Mouse (Mus musculus) small intestine, adult 2 months (tissue): ENCODE results near the gene Oxsm. TPM values are rescaled to one million over a fixed set of nuclear protein-coding genes. Genes with fewer than 3 reads are reported as not detected.

Experiments used
- H3K27ac ChIP-seq: fragments of 200-500 bp; 2 replicates; pipeline ENCODE4 v1.5.1; 2012; ENCODE audit warnings: low read depth, low read length, control low read depth, inconsistent platforms; ENCODE audit not compliant: insufficient read depth
- H3K27me3 ChIP-seq: fragments of 200-500 bp; 2 replicates; pipeline ENCODE4 v1.6.1; 2012; ENCODE audit warnings: mild to moderate bottlenecking, moderate library complexity, low read length, inconsistent platforms; ENCODE audit not compliant: control insufficient read depth, insufficient read depth
- H3K36me3 ChIP-seq: fragments of 200-500 bp; 2 replicates; pipeline ENCODE4 v1.6.1; 2012; ENCODE audit warnings: mild to moderate bottlenecking, low read length, control low read depth, inconsistent platforms; ENCODE audit not compliant: control insufficient read depth, insufficient read depth
- H3K4me1 ChIP-seq: fragments of 200-500 bp; 2 replicates; pipeline ENCODE4 v1.6.1; 2012; ENCODE audit warnings: low read length, inconsistent platforms, mixed read lengths; ENCODE audit not compliant: control insufficient read depth, insufficient read depth, insufficient read length
- H3K4me3 ChIP-seq: fragments of 200-500 bp; 2 replicates; pipeline ENCODE4 v1.5.1; 2012; ENCODE audit warnings: low read depth, mild to moderate bottlenecking, control low read depth, inconsistent platforms, low read length, moderate library complexity
- CTCF ChIP-seq: fragments of 200-500 bp; IDR thresholded peaks from 2 replicates; pipeline ENCODE4 v1.5.1; 2012; ENCODE audit warnings: low read depth, mild to moderate bottlenecking, control low read depth, inconsistent platforms, low read length, moderate library complexity, mixed read lengths; ENCODE audit not compliant: insufficient replicate concordance, insufficient read length; ENCODE audit errors: extremely low read depth
- POLR2A ChIP-seq: fragments of 200-500 bp; IDR thresholded peaks from 2 replicates; pipeline ENCODE4 v1.6.1; 2012; ENCODE audit warnings: low read depth, mild to moderate bottlenecking, control low read depth, inconsistent platforms, low read length, moderate library complexity
- WGBS: fragments of 180-500 bp; shearing (Covaris S2); methylation state at CpG from one replicate; pipeline ENCODE4 v1.1.7; 2018; 5-methylcytosine and 5-hydroxymethylcytosine counted together
- polyA plus RNA-seq: library from polyadenylated mRNA; depleted of rRNA; stranded (reverse); fragments of >200 nt; gene quantifications from 2 replicates; pipeline ENCODE4 v1.2.3, GENCODE M21; 2012

Oxsm gene
- polyA plus RNA-seq, 1 experiment = 3.2 TPM

- H3K36me3 ChIP-seq = peaks cover 3% of the 10 kb centered on the region
- no peak overlapping the region; the same call in 1 of the 2 replicates for H3K4me3 ChIP-seq
- WGBS = 68% methylated on average over 3 of the region's 3 CpGs
- H3K27ac ChIP-seq = peak overlapping the region; percentile 84
- no peaks in the 10 kb centered on the region for H3K27me3 ChIP-seq
- TF ChIP-seq CTCF (no peak), POLR2A (no peak)
- peaks cover 9% of the 10 kb centered on the region; the same call in 1 of the 2 replicates for H3K4me1 ChIP-seq
Observed at GRCm38 (mm10) chr14:16250099-16250498, 491 bp upstream of the Oxsm start.

GRCm38 (mm10) chr14:16248603-16249157 is 928 bp downstream of the Oxsm start:
- H3K27me3 ChIP-seq = no peaks in the 10 kb centered on the region
- TF ChIP-seq POLR2A (no peak), CTCF (no peak)
- 6% methylated on average over 9 of the region's 9 CpGs for WGBS
- H3K4me3 ChIP-seq = peak overlapping the region; percentile 72
- H3K27ac ChIP-seq = 0 out of 2 replicates have a peak overlapping the region, but pooled peaks have one; percentile 29
- H3K4me1 ChIP-seq = peaks cover 9% of the 10 kb centered on the region; the same call in 1 of the 2 replicates
- no peaks in the 10 kb centered on the region for H3K36me3 ChIP-seq

DNA sequence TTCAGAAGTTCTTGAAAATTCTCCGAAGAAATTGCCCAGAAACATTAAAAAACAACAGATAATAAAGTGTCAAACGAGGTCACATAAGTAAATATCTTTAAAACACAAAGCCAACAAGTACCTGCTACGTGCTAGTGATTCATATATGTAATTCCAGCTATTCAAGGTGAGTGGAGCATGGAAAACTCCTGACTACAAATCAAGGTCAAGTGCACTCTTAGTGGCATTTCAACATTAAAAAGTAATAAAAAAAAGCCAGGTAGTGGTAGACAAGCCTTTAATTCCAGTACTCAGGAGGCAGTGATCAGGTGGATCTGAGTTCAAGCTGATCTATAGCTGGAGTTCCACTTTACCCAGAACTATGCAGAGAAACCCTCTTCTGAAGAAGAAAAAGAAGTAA is 1.5 kb downstream of the Oxsm start:
- 0 out of 2 replicates have a peak overlapping the region, but pooled peaks have one; percentile 29 for H3K27ac ChIP-seq
- peaks cover 9% of the 10 kb centered on the region; the same call in 1 of the 2 replicates for H3K4me1 ChIP-seq
- H3K4me3 ChIP-seq = no peak overlapping the region
- no peak for TF ChIP-seq POLR2A
- no peak for TF ChIP-seq CTCF
- WGBS = 72% methylated on average over 3 of the region's 3 CpGs
- no peaks in the 10 kb centered on the region for H3K27me3 ChIP-seq
- H3K36me3 ChIP-seq = no peaks in the 10 kb centered on the region

DNA sequence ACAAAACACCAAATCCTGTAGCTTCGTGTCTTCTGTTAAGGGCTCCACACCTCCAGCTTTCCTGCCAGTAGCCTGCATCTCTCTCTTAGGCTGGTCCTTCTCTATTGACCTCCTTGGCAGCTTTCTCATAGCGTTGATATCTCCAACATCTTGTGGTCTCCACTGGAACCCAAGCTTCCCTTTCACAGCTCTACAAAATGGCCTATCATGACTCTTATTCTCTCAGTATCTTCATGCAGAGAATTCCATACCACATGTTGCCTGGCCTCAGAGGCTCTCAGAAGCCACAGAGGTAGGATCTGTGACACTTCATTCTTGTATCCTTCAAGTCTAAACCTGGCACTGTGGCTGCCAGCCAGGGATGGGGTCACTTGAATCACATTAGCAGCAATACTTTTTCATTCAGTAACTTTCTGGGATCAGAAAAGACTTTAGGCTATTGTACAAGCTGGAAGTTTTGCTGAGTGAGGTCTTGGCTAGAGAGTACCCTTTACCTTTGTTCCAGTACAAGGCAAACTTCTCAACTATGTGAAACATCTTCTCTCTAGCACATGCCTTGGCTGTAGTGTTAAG is 3.2 kb downstream of the Oxsm start:
- Histone ChIP-seq H3K36me3 (no peaks in the 10 kb centered on the region), H3K4me3 (no peak overlapping the region), H3K27me3 (no peaks in the 10 kb centered on the region), H3K4me1 (peaks cover 13% of the 10 kb centered on the region; the same call in 1 of the 2 replicates), H3K27ac (no peak overlapping the region)
- no peak for TF ChIP-seq POLR2A
- no peak for TF ChIP-seq CTCF
- WGBS = 95% methylated on average over 2 of the region's 2 CpGs

DNA sequence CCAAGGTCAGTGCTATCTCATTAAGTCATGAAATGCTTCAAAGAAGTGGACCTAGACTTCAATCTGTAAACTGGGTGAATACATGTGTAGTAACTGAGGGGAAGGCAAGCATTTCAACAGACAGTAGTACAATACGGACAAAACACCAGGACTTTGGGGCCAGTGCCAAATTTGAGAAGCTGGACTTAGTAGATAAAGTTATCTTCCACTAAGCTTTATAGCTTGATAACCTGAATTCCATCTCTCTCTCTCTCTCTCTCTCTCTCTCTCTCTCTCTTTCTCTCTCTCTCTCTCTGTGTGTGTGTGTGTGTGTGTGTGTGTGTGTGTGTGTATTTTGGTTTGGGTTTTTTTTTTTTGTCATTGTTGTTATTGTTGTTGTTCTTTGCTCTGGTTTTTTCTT is 4.5 kb downstream of the Oxsm start:
- WGBS = 28% methylated on average over 1 of the region's 1 CpGs
- H3K27me3 ChIP-seq = no peaks in the 10 kb centered on the region
- H3K4me3 ChIP-seq = no peak overlapping the region
- no peak for TF ChIP-seq POLR2A
- no peak for TF ChIP-seq CTCF
- peaks cover 12% of the 10 kb centered on the region; the same call in 1 of the 2 replicates for H3K4me1 ChIP-seq
- H3K36me3 ChIP-seq = peaks cover 4% of the 10 kb centered on the region; the same call in 1 of the 2 replicates
- H3K27ac ChIP-seq = no peak overlapping the region

DNA sequence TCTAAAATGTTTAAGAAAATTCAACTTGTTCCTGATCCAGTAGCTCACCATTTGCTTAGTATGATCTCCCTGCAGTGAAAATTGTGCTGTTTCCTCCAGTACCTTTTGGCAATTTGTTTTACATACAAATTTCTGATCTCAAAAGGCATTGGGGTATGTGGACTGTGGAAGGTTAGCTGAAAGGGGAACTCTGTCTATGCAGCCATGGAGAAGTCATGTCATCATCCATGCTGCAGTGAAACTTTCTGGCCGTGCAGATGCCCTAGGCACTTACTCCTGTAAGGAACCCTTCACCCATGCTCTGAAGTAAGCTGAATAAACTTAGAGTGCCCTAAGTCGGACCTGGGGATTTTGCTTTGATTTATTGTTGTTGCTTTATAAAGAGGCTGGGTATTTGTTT is 5.2 kb downstream of the Oxsm start:
- Histone ChIP-seq H3K4me1 (peaks cover 7% of the 10 kb centered on the region; the same call in 1 of the 2 replicates), H3K27ac (no peak overlapping the region), H3K4me3 (no peak overlapping the region), H3K27me3 (no peaks in the 10 kb centered on the region), H3K36me3 (peaks cover 4% of the 10 kb centered on the region; the same call in 1 of the 2 replicates)
- no peak for TF ChIP-seq POLR2A
- no peak for TF ChIP-seq CTCF
- 59% methylated on average over 2 of the region's 2 CpGs for WGBS

- Histone ChIP-seq H3K36me3 (peaks cover 4% of the 10 kb centered on the region; the same call in 1 of the 2 replicates), H3K27ac (peak overlapping the region; percentile 92), H3K27me3 (no peaks in the 10 kb centered on the region), H3K4me3 (peak overlapping the region; percentile 85), H3K4me1 (peaks cover 7% of the 10 kb centered on the region; the same call in 1 of the 2 replicates)
- TF ChIP-seq POLR2A (no peak), CTCF (no peak)
- WGBS = 2% methylated on average over 10 of the region's 10 CpGs
Observed at GRCm38 (mm10) chr14:16243603-16244209, 5.9 kb downstream of the Oxsm start.
